Mouse (Mus musculus) intestine, embryonic 15.5 days (tissue): Measurements from ENCODE around the gene Abcc2. TPM values are rescaled to one million over a fixed set of nuclear protein-coding genes. Genes with fewer than 3 reads are reported as not detected.
A peak's percentile ranks its signal among the peaks of the same experiment; 100 is the strongest.

Experiments used
- ATAC-seq: fragments of 200-750 bp; cut with Nextera tagmentation; 2 replicates; pipeline ENCODE4 v1.8.0; 2017; ENCODE audit warnings: moderate TSS enrichment, moderate library complexity
- H3K27ac ChIP-seq: fragments of 300-500 bp; sonication (generic); 2 replicates; pipeline ENCODE4 v1.5.1; 2015; ENCODE audit warnings: mild to moderate bottlenecking, inconsistent platforms
- H3K27me3 ChIP-seq: fragments of 300-500 bp; sonication (generic); replicated peaks from 2 replicates; pipeline ENCODE4 v1.6.1; 2015; ENCODE audit warnings: inconsistent platforms
- H3K36me3 ChIP-seq: fragments of 300-500 bp; sonication (generic); 2 replicates; pipeline ENCODE4 v1.6.1; 2015; ENCODE audit warnings: inconsistent platforms
- H3K4me1 ChIP-seq: fragments of 300-500 bp; sonication (generic); replicated peaks from 2 replicates; pipeline ENCODE4 v1.6.1; 2015; ENCODE audit warnings: inconsistent platforms
- H3K4me2 ChIP-seq: fragments of 300-500 bp; sonication (generic); replicated peaks from 2 replicates; pipeline ENCODE4 v1.6.1; 2015; ENCODE audit warnings: mild to moderate bottlenecking, inconsistent platforms
- H3K4me3 ChIP-seq: fragments of 300-500 bp; sonication (generic); replicated peaks from 2 replicates; pipeline ENCODE4 v1.5.1; 2015; ENCODE audit warnings: inconsistent platforms
- H3K9ac ChIP-seq: fragments of 300-500 bp; sonication (generic); 2 replicates; pipeline ENCODE4 v1.6.1; 2015; ENCODE audit warnings: inconsistent platforms
- H3K9me3 ChIP-seq: fragments of 300-500 bp; sonication (generic); 2 replicates; pipeline ENCODE4 v1.6.1; 2016; ENCODE audit warnings: inconsistent platforms
- WGBS: fragments of 180-500 bp; shearing (Covaris S2); methylation state at CpG from one replicate; pipeline ENCODE4 v1.1.7; 2015; 5-methylcytosine and 5-hydroxymethylcytosine counted together
- polyA plus RNA-seq: library from polyadenylated mRNA; unstranded; fragments of >200 nt; fragmentation: Nextera tagmentation; extraction: Ambion mirVana; gene quantifications from 2 replicates; pipeline ENCODE4 v1.2.1, GENCODE M21; 2015

The Abcc2 gene
- polyA plus RNA-seq, 1 experiment from 2014 or later: 16.7 TPM

GRCm38 (mm10) chr19:43875996-43876395, 94.0 kb downstream of the Abcc2 start:
- peaks cover 22% of the 10 kb centered on the region for H3K36me3 ChIP-seq
- no peak overlapping the region for H3K4me3 ChIP-seq
- no peak overlapping the region for H3K9ac ChIP-seq
- no peaks in the 10 kb centered on the region for H3K9me3 ChIP-seq
- WGBS: 10% methylated on average over 2 of the region's 2 CpGs
- H3K4me2 ChIP-seq: no peak overlapping the region
- no peak for ATAC-seq
- H3K27ac ChIP-seq: 0 out of 2 replicates have a peak overlapping the region, but pooled peaks have one; percentile 14
- H3K4me1 ChIP-seq: peaks cover 52% of the 10 kb centered on the region
- H3K27me3 ChIP-seq: no peaks in the 10 kb centered on the region

GRCm38 (mm10) chr19:43877364-43877763, 95.4 kb downstream of the Abcc2 start:
- Histone ChIP-seq H3K4me2 (peak overlapping the region; percentile 4; the same call in 1 of the 2 replicates), H3K36me3 (peaks cover 12% of the 10 kb centered on the region), H3K27me3 (no peaks in the 10 kb centered on the region), H3K4me1 (peaks cover 52% of the 10 kb centered on the region), H3K9ac (no peak overlapping the region), H3K27ac (peak overlapping the region; percentile 32), H3K9me3 (no peaks in the 10 kb centered on the region), H3K4me3 (no peak overlapping the region)
- no peak for ATAC-seq
- WGBS: 63% methylated on average over 8 of the region's 8 CpGs

GRCm38 (mm10) chr19:43878111-43879092, 96.4 kb downstream of the Abcc2 start:
- WGBS: 9% methylated on average over 17 of the region's 17 CpGs
- Histone ChIP-seq H3K9me3 (no peaks in the 10 kb centered on the region), H3K4me1 (peaks cover 60% of the 10 kb centered on the region), H3K4me3 (peak overlapping the region; percentile 73), H3K9ac (peak overlapping the region; percentile 77), H3K4me2 (peak overlapping the region; percentile 79), H3K27me3 (no peaks in the 10 kb centered on the region), H3K27ac (peak overlapping the region; percentile 97), H3K36me3 (peaks cover 8% of the 10 kb centered on the region; the same call in 1 of the 2 replicates)
- ATAC-seq: no peak

GRCm38 (mm10) chr19:43879401-43880212, 97.6 kb downstream of the Abcc2 start:
- no peaks in the 10 kb centered on the region for H3K9me3 ChIP-seq
- peak; percentile 81 for ATAC-seq
- no peaks in the 10 kb centered on the region for H3K27me3 ChIP-seq
- peak overlapping the region; percentile 73 for H3K4me3 ChIP-seq
- WGBS: under 1% methylated on average over 41 of the region's 41 CpGs
- H3K36me3 ChIP-seq: peaks cover 3% of the 10 kb centered on the region; the same call in 1 of the 2 replicates
- peak overlapping the region; percentile 79 for H3K4me2 ChIP-seq
- peak overlapping the region; percentile 97 for H3K27ac ChIP-seq
- peak overlapping the region; percentile 77 for H3K9ac ChIP-seq
- H3K4me1 ChIP-seq: peaks cover 64% of the 10 kb centered on the region

GRCm38 (mm10) chr19:43880420-43880819, 98.4 kb downstream of the Abcc2 start:
- H3K9me3 ChIP-seq: no peaks in the 10 kb centered on the region
- H3K9ac ChIP-seq: no peak overlapping the region
- peaks cover 61% of the 10 kb centered on the region for H3K4me1 ChIP-seq
- WGBS: 19% methylated on average over 3 of the region's 3 CpGs
- H3K27me3 ChIP-seq: no peaks in the 10 kb centered on the region
- ATAC-seq: no peak
- H3K27ac ChIP-seq: 0 out of 2 replicates have a peak overlapping the region, but pooled peaks have one; percentile 45
- peak overlapping the region; percentile 79; the same call in 1 of the 2 replicates for H3K4me2 ChIP-seq
- no peak overlapping the region for H3K4me3 ChIP-seq
- H3K36me3 ChIP-seq: no peaks in the 10 kb centered on the region

- WGBS: 76% methylated on average over 7 of the region's 7 CpGs
- Histone ChIP-seq H3K9me3 (no peaks in the 10 kb centered on the region), H3K36me3 (no peaks in the 10 kb centered on the region), H3K27ac (no peak overlapping the region), H3K27me3 (no peaks in the 10 kb centered on the region), H3K4me1 (peaks cover 55% of the 10 kb centered on the region), H3K4me2 (no peak overlapping the region), H3K9ac (no peak overlapping the region), H3K4me3 (no peak overlapping the region)
- ATAC-seq: no peak
Measured at GRCm38 (mm10) chr19:43881615-43882014, 99.6 kb downstream of the Abcc2 start.

GRCm38 (mm10) chr19:43882895-43883573, 101.0 kb downstream of the Abcc2 start:
- ATAC-seq: no peak
- H3K27ac ChIP-seq: peak overlapping the region; percentile 79
- H3K9ac ChIP-seq: peak overlapping the region; percentile 18; the same call in 1 of the 2 replicates
- no peaks in the 10 kb centered on the region for H3K36me3 ChIP-seq
- no peaks in the 10 kb centered on the region for H3K27me3 ChIP-seq
- H3K4me3 ChIP-seq: no peak overlapping the region
- peak overlapping the region; percentile 44 for H3K4me2 ChIP-seq
- H3K4me1 ChIP-seq: peaks cover 47% of the 10 kb centered on the region
- no peaks in the 10 kb centered on the region for H3K9me3 ChIP-seq
- 12% methylated on average over 18 of the region's 18 CpGs for WGBS

- Histone ChIP-seq H3K4me3 (0 out of 2 replicates have a peak overlapping the region, but pooled peaks have one; percentile 44), H3K9me3 (no peaks in the 10 kb centered on the region), H3K9ac (peak overlapping the region; percentile 9; the same call in 1 of the 2 replicates), H3K4me1 (peaks cover 38% of the 10 kb centered on the region), H3K27me3 (no peaks in the 10 kb centered on the region), H3K27ac (peak overlapping the region; percentile 51), H3K4me2 (peak overlapping the region; percentile 54), H3K36me3 (no peaks in the 10 kb centered on the region)
- ATAC-seq: peak; percentile 50
- 46% methylated on average over 13 of the region's 13 CpGs for WGBS
Measured at GRCm38 (mm10) chr19:43884668-43885498, 102.9 kb downstream of the Abcc2 start.

GRCm38 (mm10) chr19:43886371-43887099, 104.5 kb downstream of the Abcc2 start:
- H3K4me3 ChIP-seq: peak overlapping the region; percentile 44
- H3K27ac ChIP-seq: peak overlapping the region; percentile 59
- no peaks in the 10 kb centered on the region for H3K9me3 ChIP-seq
- no peaks in the 10 kb centered on the region for H3K27me3 ChIP-seq
- H3K36me3 ChIP-seq: no peaks in the 10 kb centered on the region
- H3K4me2 ChIP-seq: peak overlapping the region; percentile 54
- H3K9ac ChIP-seq: 0 out of 2 replicates have a peak overlapping the region, but pooled peaks have one; percentile 21
- no peak for ATAC-seq
- WGBS: 36% methylated on average over 12 of the region's 12 CpGs
- H3K4me1 ChIP-seq: peaks cover 31% of the 10 kb centered on the region

- peak overlapping the region; percentile 44 for H3K4me3 ChIP-seq
- H3K9ac ChIP-seq: no peak overlapping the region
- H3K4me1 ChIP-seq: peaks cover 31% of the 10 kb centered on the region
- no peaks in the 10 kb centered on the region for H3K9me3 ChIP-seq
- peak overlapping the region; percentile 24 for H3K27ac ChIP-seq
- H3K4me2 ChIP-seq: peak overlapping the region; percentile 54
- no peak for ATAC-seq
- WGBS: 70% methylated on average over 5 of the region's 5 CpGs
- H3K27me3 ChIP-seq: no peaks in the 10 kb centered on the region
- no peaks in the 10 kb centered on the region for H3K36me3 ChIP-seq
Measured at GRCm38 (mm10) chr19:43887242-43887641, 105.2 kb downstream of the Abcc2 start.
